Mouse (Mus musculus): ENCODE results near the gene Zbtb12.

Zbtb12 gene

GRCm38 (mm10) chr17:34943128-34943815 is 64.0 kb downstream of the Zbtb12 start:
- no peak for DNase-seq (ENCODE audit: extremely low read depth, low read depth, low spot score)

DNA sequence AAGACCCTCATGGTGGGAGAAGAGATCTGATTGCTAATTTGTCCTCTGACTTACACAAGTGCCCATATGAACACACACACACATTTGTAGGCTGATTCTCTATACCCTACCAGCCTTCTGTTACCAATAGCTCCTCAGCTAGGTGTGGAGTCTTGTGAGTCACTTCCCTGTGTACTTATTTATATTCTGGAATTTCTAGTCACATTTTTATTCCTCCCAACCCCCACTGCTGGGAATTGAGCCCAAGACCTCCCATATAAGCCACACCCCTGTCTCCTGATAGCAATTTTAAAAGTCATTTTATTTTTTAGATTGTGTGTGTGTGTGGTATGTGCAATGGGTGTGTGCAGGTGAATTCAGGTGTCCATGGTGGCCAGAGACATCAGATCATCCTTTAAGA is 65.1 kb downstream of the Zbtb12 start:
- DNase-seq (ENCODE audit: extremely low read depth, low read depth, low spot score), result no peak

Data from fat pad, adult 2 months (tissue).